Mouse (Mus musculus) thymus, adult 2 months (tissue): ENCODE measurements around the gene Syn1.

Source experiments
- CTCF ChIP-seq: fragments of 200-500 bp; IDR thresholded peaks from 2 replicates; pipeline ENCODE4 v1.5.1; 2012; ENCODE audit warnings: mild to moderate bottlenecking, control low read depth, low read length, moderate library complexity, borderline replicate concordance; ENCODE audit not compliant: control insufficient read depth, poor library complexity, insufficient read depth; ENCODE audit errors: extremely low read depth
- POLR2A ChIP-seq: fragments of 200-500 bp; IDR thresholded peaks from 2 replicates; pipeline ENCODE4 v1.6.1; 2012; ENCODE audit warnings: mild to moderate bottlenecking, low read length, control low read depth, moderate library complexity; ENCODE audit not compliant: control insufficient read depth, poor library complexity, insufficient read depth; ENCODE audit errors: extremely low read depth

DNA sequence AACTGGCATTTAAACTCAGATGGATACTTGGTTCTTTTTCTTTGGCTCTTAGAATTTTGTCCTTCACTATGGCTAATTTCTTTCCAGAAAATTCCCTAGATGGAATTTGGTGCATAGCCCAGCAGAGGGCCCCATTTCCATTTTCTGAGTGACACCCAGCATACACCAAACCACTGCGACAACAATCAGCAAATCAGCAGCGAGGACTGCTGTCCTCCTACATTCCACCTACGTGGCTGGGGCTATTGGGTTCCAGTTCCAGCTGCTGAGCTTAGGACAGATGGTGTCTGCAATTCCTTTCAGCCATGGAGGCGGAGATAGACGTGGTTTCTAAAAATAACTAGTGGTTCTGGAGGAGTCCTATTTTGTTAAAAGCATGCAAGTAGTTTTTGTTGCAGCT lies 91.9 kb downstream of the Syn1 start:
- no peak for TF ChIP-seq CTCF
- no peak for TF ChIP-seq POLR2A
